Mouse (Mus musculus) layer of hippocampus, postnatal 25 days (tissue): ENCODE measurements around the gene Gse1. TPM values are rescaled to one million over a fixed set of nuclear protein-coding genes. Genes with fewer than 3 reads are reported as not detected.
"Not testable (repeated sequence)": the region's sequence is repeated elsewhere in the genome, so short reads cannot be mapped to it uniquely, and the experiment has no call there.

Source experiments
- DNase-seq, 2 experiments: peaks; one replicate each; pipeline ENCODE4 v3.0.0; 2022; ENCODE audit warnings: mixed read lengths in 2 of 2, low spot score in 1 of 2; ENCODE audit errors: extremely low spot score in 1 of 2
- total RNA-seq, 2 experiments: library from RNA; stranded (reverse); gene quantifications; 2 replicates each; pipeline ENCODE4 v1.2.3; 2021

The Gse1 gene
- total RNA-seq, 2 experiments from 2014 or later = 121 to 145 TPM

GRCm38 (mm10) chr8:120317118-120317824 lies 89.0 kb downstream of the Gse1 start:
- no peak for DNase-seq

GRCm38 (mm10) chr8:120318476-120318991 lies 90.3 kb downstream of the Gse1 start:
- DNase-seq = no peak

- peak in 1 of 2 experiments; percentile 73 for DNase-seq
Observed at GRCm38 (mm10) chr8:120319449-120319848, 91.2 kb downstream of the Gse1 start.

- no peak for DNase-seq
Observed at GRCm38 (mm10) chr8:120320146-120320545, 91.9 kb downstream of the Gse1 start.

GRCm38 (mm10) chr8:120321724-120322123 lies 93.5 kb downstream of the Gse1 start:
- DNase-seq = no peak

GRCm38 (mm10) chr8:120322956-120323448 lies 94.7 kb downstream of the Gse1 start:
- no peak for DNase-seq

GRCm38 (mm10) chr8:120324555-120324954 lies 96.3 kb downstream of the Gse1 start:
- no peak for DNase-seq

GRCm38 (mm10) chr8:120325172-120325767 lies 97.0 kb downstream of the Gse1 start:
- DNase-seq = no peak

GRCm38 (mm10) chr8:120327131-120327554 lies 98.9 kb downstream of the Gse1 start:
- DNase-seq = no peak

GRCm38 (mm10) chr8:120328361-120329022 lies 100.2 kb downstream of the Gse1 start:
- no peak for DNase-seq

- DNase-seq = no peak
Observed at GRCm38 (mm10) chr8:120329030-120329748, 100.9 kb downstream of the Gse1 start.

GRCm38 (mm10) chr8:120331027-120331426 lies 102.8 kb downstream of the Gse1 start:
- no peak for DNase-seq

GRCm38 (mm10) chr8:120332379-120333229 lies 104.3 kb downstream of the Gse1 start:
- DNase-seq = no peak

- no peak for DNase-seq
Observed at GRCm38 (mm10) chr8:120333681-120334080, 105.4 kb downstream of the Gse1 start.

- DNase-seq = not testable (repeated sequence)
Observed at GRCm38 (mm10) chr8:120334261-120334660, 106.0 kb downstream of the Gse1 start.

- no peak for DNase-seq
Observed at GRCm38 (mm10) chr8:120334878-120335261, 106.6 kb downstream of the Gse1 start.

- no peak for DNase-seq
Observed at GRCm38 (mm10) chr8:120335262-120336086, 107.2 kb downstream of the Gse1 start.

GRCm38 (mm10) chr8:120336087-120336380 lies 107.8 kb downstream of the Gse1 start:
- no peak for DNase-seq
